Mouse (Mus musculus): ENCODE results near the gene A730046J19Rik.

A730046J19Rik gene
- long read RNA-seq, experiment 1, full-length matches to known transcripts = 2 of 3 reads
- long read RNA-seq, experiment 1, partial matches to known transcripts = 0 of 3 reads
- long read RNA-seq, experiment 1, other reads (novel, unspliced or antisense) = 1 of 3 reads
- long read RNA-seq, experiment 2, full-length matches to known transcripts = 2 of 4 reads
- long read RNA-seq, experiment 2, partial matches to known transcripts = 0 of 4 reads
- long read RNA-seq, experiment 2, other reads (novel, unspliced or antisense) = 2 of 4 reads

DNA sequence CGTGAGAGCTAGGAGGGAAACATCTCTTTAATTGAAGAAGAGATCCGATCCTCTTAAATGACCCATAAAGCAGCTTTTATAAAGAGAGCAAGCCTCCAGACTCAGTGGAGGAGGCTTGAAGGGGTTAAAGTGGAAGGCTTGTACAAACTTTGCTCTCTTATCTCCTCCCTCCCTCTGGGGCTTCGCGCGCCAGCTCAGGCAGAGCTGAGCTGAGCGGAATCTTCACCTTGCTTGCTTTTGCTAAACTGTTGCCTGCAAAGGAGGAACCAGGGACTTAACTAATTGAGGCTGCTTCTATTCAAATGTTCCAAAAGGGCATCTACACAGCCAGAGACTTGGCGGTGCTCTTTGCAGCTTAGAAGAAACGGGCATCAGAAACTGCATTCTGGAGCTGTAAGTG lies at the start of gene A730046J19Rik:
Gene A730046J19Rik (plus strand): TSS at position 173 of the 400 bp plus-strand sequence.
- intact Hi-C loops (cut with DNase I) = no loop called here

GRCm38 (mm10) chrX:144104619-144105416 lies 48.7 kb upstream of the A730046J19Rik start:
- intact Hi-C loops (cut with DNase I) = no loop called here

- intact Hi-C loops (cut with DNase I) = no loop called here
Measured at GRCm38 (mm10) chrX:144136281-144136680, 17.2 kb upstream of the A730046J19Rik start.

DNA sequence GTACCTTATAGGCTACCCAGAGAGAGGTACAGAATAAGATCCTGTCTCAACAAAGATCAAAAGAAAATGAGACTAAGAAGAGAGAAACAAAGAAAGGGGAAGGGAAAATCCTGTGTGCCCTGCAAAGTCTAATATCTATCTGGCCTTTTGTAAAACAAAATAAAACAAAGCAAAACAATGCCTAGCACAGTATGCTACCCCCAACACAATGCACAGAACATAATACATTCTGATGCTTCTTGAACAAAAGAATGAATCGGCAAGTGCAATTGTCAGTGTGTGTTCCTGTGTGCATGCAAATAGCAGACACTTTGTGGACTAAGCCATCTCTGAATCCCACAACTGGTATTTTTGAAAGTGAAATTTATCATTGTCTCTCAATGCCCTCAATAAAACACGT lies 3.5 kb upstream of the A730046J19Rik start:
- intact Hi-C loops (cut with DNase I) = no loop called here

- intact Hi-C loops (cut with DNase I) = no loop called here
Measured at GRCm38 (mm10) chrX:144154111-144154510, 616 bp downstream of the A730046J19Rik start.

- intact Hi-C loops (cut with DNase I) = no loop called here
Measured at GRCm38 (mm10) chrX:144162936-144163335, 9.4 kb downstream of the A730046J19Rik start.
